Comparison of ENCODE assay signal across 15 mouse cellular contexts in the genomic region with DNA sequence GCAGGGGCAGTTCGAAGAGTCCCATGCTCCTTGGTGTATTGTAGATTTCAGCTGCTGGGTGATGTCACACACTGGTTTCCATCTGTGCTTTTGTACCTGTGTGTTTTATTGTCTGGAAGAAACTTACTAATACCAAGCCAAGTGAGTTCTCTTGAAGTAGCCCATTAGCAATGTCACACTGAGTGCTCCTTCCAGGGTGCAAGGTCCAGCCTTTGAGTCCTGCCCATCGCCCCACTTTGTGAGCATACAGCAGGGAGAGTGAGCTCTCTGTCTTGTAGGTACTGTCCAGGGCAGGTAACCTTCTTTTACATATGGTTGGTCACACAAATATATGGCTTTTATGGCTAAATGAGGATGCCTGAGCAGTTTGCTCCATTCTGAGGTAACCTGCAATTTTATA.
DNase-seq lines count a peak whose midpoint lies in the region.
"Had no signal": no experiment of that assay in that cellular context is flagged by ENCODE, and none has a peak within 500 bp of the region (broad histone marks: within the 10 kb centered on the region; RNA-seq: fewer than 3 reads in every experiment).

No protein-coding gene starts in this region.

- DNase-seq in kidney, adult 11 months, result peak; percentile 61
- no peak for DNase-seq in kidney, postnatal 10 days
- peak; percentile 77 for DNase-seq in kidney, adult 9 months
- DNase-seq in kidney, postnatal 14 days, result no peak
- DNase-seq in thymus, postnatal 4 days, result peak; percentile 2
- no peak for DNase-seq in thymus, postnatal 10 days (ENCODE audit: low spot score in 2 of 2)
- DNase-seq in lung, postnatal 10 days, result no peak
- DNase-seq: adrenal gland, adult 2 months; adrenal gland, postnatal 25 days; cerebellum, adult 18-20 months; cerebellum, adult 9-11 months; cerebellum, postnatal 36 days; gastrocnemius, adult 2 months; gastrocnemius, postnatal 25 days; heart, postnatal 4 days had no signal

Comparison
In these comparisons a context has a peak if more than half of its experiments do, and no peak if none do; other contexts are left out.
1. DNase-seq: peak in kidney, adult 11 months (single experiment), kidney, adult 9 months (single experiment) and thymus, postnatal 4 days (single experiment); none in kidney, postnatal 10 days (single experiment), kidney, postnatal 14 days (single experiment), thymus, postnatal 10 days (0 of 2) and lung, postnatal 10 days (single experiment).